Comparison of ENCODE assay signal across 11 mouse cellular contexts in genomic region chr5:116714256-116714655, GRCm38 (mm10).
A peak's percentile ranks its signal among the peaks of the same experiment; 100 is the strongest.
DNase-seq lines count a peak whose midpoint lies in the region; ATAC-seq lines count a peak whose summit lies in the region.
"Had no signal": no experiment of that assay in that cellular context is flagged by ENCODE, and none has a peak within 500 bp of the region (broad histone marks: within the 10 kb centered on the region; RNA-seq: fewer than 3 reads in every experiment).

No protein-coding gene starts in this region.

- 35% methylated on average over 7 of the region's 7 CpGs for WGBS in hindbrain, embryonic 11.5 days
- 32% methylated on average over 7 of the region's 7 CpGs for WGBS in hindbrain, embryonic 12.5 days
- 28% methylated on average over 7 of the region's 7 CpGs for WGBS in neural tube, embryonic 15.5 days

- 0 out of 2 replicates have a peak, but pooled peaks cover 2% of the 10 kb centered on the region for H3K4me1 ChIP-seq in hindbrain, embryonic 11.5 days (replicated peaks; ENCODE audit: control insufficient read depth, insufficient read depth, low read length)
- peaks cover 4% of the 10 kb centered on the region for H3K4me1 ChIP-seq in hindbrain, embryonic 12.5 days
- H3K4me1 ChIP-seq in neural tube, embryonic 15.5 days, result peaks cover 7% of the 10 kb centered on the region; the same call in 1 of the 2 replicates
- H3K4me1 ChIP-seq: embryonic facial prominence, embryonic 12.5 days had no signal

- H3K4me3 ChIP-seq in hindbrain, embryonic 11.5 days (ENCODE audit: low read depth, low read length), result no peak overlapping the region
- no peak overlapping the region for H3K4me3 ChIP-seq in hindbrain, embryonic 12.5 days
- no peak overlapping the region for H3K4me3 ChIP-seq in neural tube, embryonic 15.5 days (replicated peaks)
- H3K4me3 ChIP-seq: embryonic facial prominence, embryonic 12.5 days had no signal

- H3K27ac ChIP-seq in hindbrain, embryonic 11.5 days (ENCODE audit: low read depth, low read length), result no peak overlapping the region
- no peak overlapping the region for H3K27ac ChIP-seq in hindbrain, embryonic 12.5 days
- no peak overlapping the region for H3K27ac ChIP-seq in neural tube, embryonic 15.5 days (replicated peaks)
- H3K27ac ChIP-seq: embryonic facial prominence, embryonic 12.5 days had no signal

- H3K27me3 ChIP-seq in hindbrain, embryonic 11.5 days (ENCODE audit: control insufficient read depth, insufficient read depth, low read length), result no peaks in the 10 kb centered on the region
- no peaks in the 10 kb centered on the region for H3K27me3 ChIP-seq in hindbrain, embryonic 12.5 days
- no peaks in the 10 kb centered on the region for H3K27me3 ChIP-seq in neural tube, embryonic 15.5 days (replicated peaks)
- H3K27me3 ChIP-seq: embryonic facial prominence, embryonic 12.5 days had no signal

- peak; percentile 59 for DNase-seq in hindbrain, embryonic 11.5 days (ENCODE audit: low spot score)
- peak; percentile 46 for DNase-seq in neural tube, embryonic 10.5 days (ENCODE audit: extremely low spot score, low spot score)
- peak; percentile 83 for DNase-seq in embryo, embryonic 11 days
- DNase-seq in retina, postnatal 1 day, result peak; percentile 62
- no peak for DNase-seq in natural killer cell, adult 2 months (ENCODE audit: low spot score in 2 of 2)
- no peak for DNase-seq in layer of hippocampus, postnatal 14 days (ENCODE audit: low spot score in 2 of 2)
- DNase-seq: right cerebral cortex, postnatal 4 days; thymus, adult 2 months had no signal

- H3K4me2 ChIP-seq in hindbrain, embryonic 11.5 days (replicated peaks; ENCODE audit: low read depth, low read length), result no peak overlapping the region
- no peak overlapping the region for H3K4me2 ChIP-seq in hindbrain, embryonic 12.5 days (replicated peaks)
- H3K4me2 ChIP-seq in neural tube, embryonic 15.5 days, result no peak overlapping the region
- H3K4me2 ChIP-seq: embryonic facial prominence, embryonic 12.5 days had no signal

- no peak overlapping the region for H3K9ac ChIP-seq in hindbrain, embryonic 11.5 days (ENCODE audit: low read depth, low read length)
- no peak overlapping the region for H3K9ac ChIP-seq in hindbrain, embryonic 12.5 days
- no peak overlapping the region for H3K9ac ChIP-seq in neural tube, embryonic 15.5 days (replicated peaks)
- H3K9ac ChIP-seq: embryonic facial prominence, embryonic 12.5 days had no signal

- no peaks in the 10 kb centered on the region for H3K36me3 ChIP-seq in hindbrain, embryonic 11.5 days (ENCODE audit: control insufficient read depth, insufficient read depth, low read length)
- H3K36me3 ChIP-seq in hindbrain, embryonic 12.5 days, result no peaks in the 10 kb centered on the region
- H3K36me3 ChIP-seq in neural tube, embryonic 15.5 days, result no peaks in the 10 kb centered on the region
- H3K36me3 ChIP-seq: embryonic facial prominence, embryonic 12.5 days had no signal

- no peak for ATAC-seq in hindbrain, embryonic 11.5 days (ENCODE audit: low FRiP score)
- no peak for ATAC-seq in hindbrain, embryonic 12.5 days (ENCODE audit: low FRiP score)
- no peak for ATAC-seq in neural tube, embryonic 15.5 days (ENCODE audit: low FRiP score)

- no peaks in the 10 kb centered on the region for H3K9me3 ChIP-seq in hindbrain, embryonic 11.5 days (ENCODE audit: control insufficient read depth, low read length)
- no peaks in the 10 kb centered on the region for H3K9me3 ChIP-seq in hindbrain, embryonic 12.5 days (replicated peaks)
- H3K9me3 ChIP-seq in neural tube, embryonic 15.5 days (replicated peaks), result no peaks in the 10 kb centered on the region
- H3K9me3 ChIP-seq: embryonic facial prominence, embryonic 12.5 days had no signal

Comparison
In these comparisons a context has a peak if more than half of its experiments do, and no peak if none do; other contexts are left out.
1. DNase-seq: peak in hindbrain, embryonic 11.5 days (single experiment), neural tube, embryonic 10.5 days (single experiment), embryo, embryonic 11 days (single experiment) and retina, postnatal 1 day (single experiment); none in natural killer cell, adult 2 months (0 of 2) and layer of hippocampus, postnatal 14 days (0 of 2).